Mouse (Mus musculus): ENCODE results near the gene Rnf167.

Rnf167 gene

GRCm38 (mm10) chr11:70638293-70638692, 8.7 kb upstream of the Rnf167 start:
- no peak for DNase-seq

GRCm38 (mm10) chr11:70638714-70639278, 8.2 kb upstream of the Rnf167 start, which contains the start of gene Gp1ba:
Gp1ba (plus strand) TSS chr11:70639122.
- DNase-seq, result no peak

GRCm38 (mm10) chr11:70639976-70640375, 7.1 kb upstream of the Rnf167 start:
- DNase-seq, result no peak

- no peak for DNase-seq
Measured at GRCm38 (mm10) chr11:70641241-70641640, 5.8 kb upstream of the Rnf167 start.

GRCm38 (mm10) chr11:70643051-70643450, 4.0 kb upstream of the Rnf167 start:
- DNase-seq, result peak in 1 of 2 experiments; percentile 28

GRCm38 (mm10) chr11:70644564-70645103, 2.4 kb upstream of the Rnf167 start:
- DNase-seq, result peak; percentile 50 to 51

- no peak for DNase-seq
Measured at GRCm38 (mm10) chr11:70645461-70646258, 1.4 kb upstream of the Rnf167 start.

GRCm38 (mm10) chr11:70646259-70646555, 828 bp upstream of the Rnf167 start:
- peak; percentile 53 to 66 for DNase-seq

- DNase-seq, result peak; percentile 44 to 46
Measured at GRCm38 (mm10) chr11:70647716-70648420, 833 bp downstream of the Rnf167 start.

- no peak for DNase-seq
Measured at GRCm38 (mm10) chr11:70648512-70648911, 1.5 kb downstream of the Rnf167 start.

- no peak for DNase-seq
Measured at GRCm38 (mm10) chr11:70649185-70649734, 2.2 kb downstream of the Rnf167 start.

- no peak for DNase-seq
Measured at GRCm38 (mm10) chr11:70650322-70651175, 3.5 kb downstream of the Rnf167 start.

GRCm38 (mm10) chr11:70651391-70651790, 4.4 kb downstream of the Rnf167 start:
- DNase-seq, result no peak

- DNase-seq, result no peak
Measured at GRCm38 (mm10) chr11:70652029-70652883, 5.2 kb downstream of the Rnf167 start.

GRCm38 (mm10) chr11:70652884-70653344, 5.9 kb downstream of the Rnf167 start:
- DNase-seq, result no peak

- DNase-seq, result peak; percentile 77 to 78
Measured at GRCm38 (mm10) chr11:70653345-70654197, 6.5 kb downstream of the Rnf167 start.

GRCm38 (mm10) chr11:70654198-70654922, 7.3 kb downstream of the Rnf167 start, which contains the start of gene Pfn1:
Pfn1 (minus strand) TSS chr11:70654644.
- peak; percentile 83 to 86 for DNase-seq

GRCm38 (mm10) chr11:70654923-70655570, 8.0 kb downstream of the Rnf167 start:
- DNase-seq, result peak; percentile 89 to 92

Measured in cerebellum, postnatal 14 days (tissue).